Mouse (Mus musculus) forebrain, embryonic 10.5 days (tissue): ENCODE data around the gene Haus7. TPM values are rescaled to one million over a fixed set of nuclear protein-coding genes. Genes with fewer than 3 reads are reported as not detected.
"Not testable (repeated sequence)": the region's sequence is repeated elsewhere in the genome, so short reads cannot be mapped to it uniquely, and the experiment has no call there.

Experiments
- DNase-seq: peaks from one replicate; pipeline ENCODE4 v3.0.0-alpha.2; 2017; ENCODE audit warnings: low spot score; ENCODE audit errors: extremely low spot score
- H3K27ac ChIP-seq: fragments of 300-500 bp; sonication (generic); 2 replicates; pipeline ENCODE4 v1.5.1; 2016; ENCODE audit warnings: mild to moderate bottlenecking
- H3K27me3 ChIP-seq: fragments of 300-500 bp; sonication (generic); 2 replicates; pipeline ENCODE4 v1.6.1; 2016; ENCODE audit warnings: mild to moderate bottlenecking; ENCODE audit not compliant: poor library complexity, severe bottlenecking
- H3K36me3 ChIP-seq: fragments of 300-500 bp; sonication (generic); replicated peaks from 2 replicates; pipeline ENCODE4 v1.6.1; 2016; ENCODE audit warnings: mild to moderate bottlenecking, moderate library complexity
- H3K4me1 ChIP-seq: fragments of 300-500 bp; sonication (generic); 2 replicates; pipeline ENCODE4 v1.6.1; 2016
- H3K4me3 ChIP-seq: fragments of 300-500 bp; sonication (generic); 2 replicates; pipeline ENCODE4 v1.5.1; 2016; ENCODE audit warnings: mild to moderate bottlenecking, moderate library complexity
- H3K9me3 ChIP-seq: fragments of 300-500 bp; sonication (generic); 2 replicates; pipeline ENCODE4 v1.6.1; 2016; ENCODE audit warnings: mild to moderate bottlenecking, moderate library complexity
- WGBS: fragments of 180-500 bp; shearing (Covaris S2); methylation state at CpG from one replicate; pipeline ENCODE4 v1.1.7; 2016; 5-methylcytosine and 5-hydroxymethylcytosine counted together
- polyA plus RNA-seq: library from polyadenylated mRNA; unstranded; fragments of >200 nt; fragmentation: Nextera tagmentation; extraction: Ambion mirVana; gene quantifications from 2 replicates; pipeline ENCODE4 v1.2.1, GENCODE M21; 2016

The Haus7 gene
- polyA plus RNA-seq, result 87.8 and 88.7 TPM in 2 replicates

GRCm38 (mm10) chrX:73458877-73459392 lies at the start of gene Haus7:
Gene Haus7 (minus strand): TSS chrX:73459044.
- peak within 1 kb of the TSS; percentile 81 for H3K27ac ChIP-seq

GRCm38 (mm10) chrX:73506577-73506976 lies 47.7 kb upstream of the Haus7 start:
- Histone ChIP-seq H3K9me3 (no peaks in the 10 kb centered on the region), H3K27me3 (peaks cover 70% of the 10 kb centered on the region), H3K4me3 (no peak overlapping the region), H3K36me3 (no peaks in the 10 kb centered on the region), H3K27ac (no peak overlapping the region), H3K4me1 (peaks cover 8% of the 10 kb centered on the region)
- WGBS, result 85% methylated on average over 4 of the region's 4 CpGs
- no peak for DNase-seq

More at GRCm38 (mm10) chrX:73458877-73459392, at the start of gene Haus7:
- no peaks in the 10 kb centered on the region for H3K36me3 ChIP-seq
- H3K9me3 ChIP-seq, result no peaks in the 10 kb centered on the region
- peaks cover 12% of the 10 kb centered on the region for H3K27me3 ChIP-seq
- H3K4me1 ChIP-seq, result peaks cover 9% of the 10 kb centered on the region
- 20% methylated on average over 25 of the region's 26 CpGs for WGBS
- peak within 1 kb of the TSS; percentile 62 for H3K4me3 ChIP-seq
- peak; percentile 88 for DNase-seq

GRCm38 (mm10) chrX:73505130-73505735 lies 46.4 kb upstream of the Haus7 start:
- WGBS, result 78% methylated on average over 5 of the region's 5 CpGs
- H3K4me3 ChIP-seq, result no peak overlapping the region
- peaks cover 72% of the 10 kb centered on the region for H3K27me3 ChIP-seq
- no peak overlapping the region for H3K27ac ChIP-seq
- peaks cover 8% of the 10 kb centered on the region for H3K4me1 ChIP-seq
- H3K9me3 ChIP-seq, result no peaks in the 10 kb centered on the region
- DNase-seq, result no peak
- H3K36me3 ChIP-seq, result no peaks in the 10 kb centered on the region

GRCm38 (mm10) chrX:73496746-73497145 lies 37.9 kb upstream of the Haus7 start:
- Histone ChIP-seq H3K4me3 (no peak overlapping the region), H3K27ac (no peak overlapping the region), H3K27me3 (peaks cover 63% of the 10 kb centered on the region), H3K36me3 (no peaks in the 10 kb centered on the region), H3K4me1 (no peaks in the 10 kb centered on the region), H3K9me3 (no peaks in the 10 kb centered on the region)
- WGBS, result 79% methylated on average over 4 of the region's 4 CpGs
- no peak for DNase-seq

GRCm38 (mm10) chrX:73493567-73493966 lies 34.7 kb upstream of the Haus7 start:
- H3K36me3 ChIP-seq, H3K4me1 ChIP-seq, H3K4me3 ChIP-seq, H3K9me3 ChIP-seq, H3K27ac ChIP-seq: not testable (repeated sequence)
- WGBS, result 11% methylated on average over 1 of the region's 2 CpGs
- H3K27me3 ChIP-seq, result peaks cover 50% of the 10 kb centered on the region
- peak; percentile 29 for DNase-seq

GRCm38 (mm10) chrX:73490804-73491203 lies 32.0 kb upstream of the Haus7 start:
- WGBS, result 87% methylated on average over 3 of the region's 3 CpGs
- no peaks in the 10 kb centered on the region for H3K36me3 ChIP-seq
- no peak overlapping the region for H3K27ac ChIP-seq
- H3K4me1 ChIP-seq, result no peaks in the 10 kb centered on the region
- no peak for DNase-seq
- H3K9me3 ChIP-seq, result no peaks in the 10 kb centered on the region
- no peak overlapping the region for H3K4me3 ChIP-seq
- H3K27me3 ChIP-seq, result peaks cover 53% of the 10 kb centered on the region

GRCm38 (mm10) chrX:73490186-73490585 lies 31.3 kb upstream of the Haus7 start:
- no peak for DNase-seq
- Histone ChIP-seq H3K9me3 (no peaks in the 10 kb centered on the region), H3K36me3 (no peaks in the 10 kb centered on the region), H3K27me3 (peaks cover 59% of the 10 kb centered on the region), H3K4me1 (no peaks in the 10 kb centered on the region), H3K4me3 (no peak overlapping the region), H3K27ac (no peak overlapping the region)
- WGBS, result 73% methylated on average over 4 of the region's 4 CpGs

GRCm38 (mm10) chrX:73486920-73487319 lies 28.1 kb upstream of the Haus7 start:
- Histone ChIP-seq H3K4me1 (peaks cover 6% of the 10 kb centered on the region; the same call in 1 of the 2 replicates), H3K9me3 (no peaks in the 10 kb centered on the region), H3K27me3 (peaks cover 80% of the 10 kb centered on the region), H3K36me3 (no peaks in the 10 kb centered on the region), H3K27ac (no peak overlapping the region), H3K4me3 (no peak overlapping the region)
- DNase-seq, result no peak
- WGBS, result 67% methylated on average over 5 of the region's 5 CpGs

- no peaks in the 10 kb centered on the region for H3K36me3 ChIP-seq
- peaks cover 92% of the 10 kb centered on the region for H3K27me3 ChIP-seq
- H3K4me1 ChIP-seq, result peaks cover 6% of the 10 kb centered on the region; the same call in 1 of the 2 replicates
- WGBS, result 90% methylated on average over 4 of the region's 4 CpGs
- no peak for DNase-seq
- H3K4me3 ChIP-seq, result no peak overlapping the region
- H3K27ac ChIP-seq, result no peak overlapping the region
- no peaks in the 10 kb centered on the region for H3K9me3 ChIP-seq
Measured at GRCm38 (mm10) chrX:73484870-73485269, 26.0 kb upstream of the Haus7 start.

- Histone ChIP-seq H3K27me3 (peaks cover 92% of the 10 kb centered on the region), H3K9me3 (no peaks in the 10 kb centered on the region), H3K4me1 (peaks cover 6% of the 10 kb centered on the region; the same call in 1 of the 2 replicates), H3K4me3 (peak overlapping the region; percentile 24), H3K36me3 (no peaks in the 10 kb centered on the region), H3K27ac (0 out of 2 replicates have a peak overlapping the region, but pooled peaks have one; percentile 60)
- 75% methylated on average over 1 of the region's 1 CpGs for WGBS
- no peak for DNase-seq
Measured at GRCm38 (mm10) chrX:73484076-73484475, 25.2 kb upstream of the Haus7 start.

- Histone ChIP-seq H3K4me1 (peaks cover 6% of the 10 kb centered on the region; the same call in 1 of the 2 replicates), H3K27ac (peak within 1 kb of the TSS; percentile 60), H3K4me3 (peak within 1 kb of the TSS; percentile 24), H3K27me3 (peaks cover 92% of the 10 kb centered on the region), H3K36me3 (no peaks in the 10 kb centered on the region), H3K9me3 (no peaks in the 10 kb centered on the region)
- no peak for DNase-seq
- 44% methylated on average over 7 of the region's 14 CpGs for WGBS
Measured at GRCm38 (mm10) chrX:73483484-73483810, 24.6 kb upstream of the Haus7 start, which contains the start of gene Bgn. Gene Bgn (plus strand): TSS chrX:73483602.

- DNase-seq, result no peak
- WGBS, result 53% methylated on average over 4 of the region's 4 CpGs
- Histone ChIP-seq H3K4me3 (peak overlapping the region; percentile 24), H3K27me3 (peaks cover 96% of the 10 kb centered on the region), H3K4me1 (peaks cover 6% of the 10 kb centered on the region; the same call in 1 of the 2 replicates), H3K9me3 (no peaks in the 10 kb centered on the region), H3K36me3 (no peaks in the 10 kb centered on the region), H3K27ac (0 out of 2 replicates have a peak overlapping the region, but pooled peaks have one; percentile 60)
Measured at GRCm38 (mm10) chrX:73482643-73483483, 24.0 kb upstream of the Haus7 start.

- Histone ChIP-seq H3K36me3 (no peaks in the 10 kb centered on the region), H3K27me3 (peaks cover 95% of the 10 kb centered on the region), H3K27ac (no peak overlapping the region), H3K4me3 (no peak overlapping the region), H3K9me3 (no peaks in the 10 kb centered on the region), H3K4me1 (peaks cover 6% of the 10 kb centered on the region; the same call in 1 of the 2 replicates)
- 50% methylated on average over 2 of the region's 2 CpGs for WGBS
- DNase-seq, result no peak
Measured at GRCm38 (mm10) chrX:73480334-73480733, 21.5 kb upstream of the Haus7 start.
